Mouse (Mus musculus) lung, embryonic 14.5 days (tissue): Measurements from ENCODE around the gene Stx1b. TPM values are rescaled to one million over a fixed set of nuclear protein-coding genes. Genes with fewer than 3 reads are reported as not detected.
"Not testable (repeated sequence)": the region's sequence is repeated elsewhere in the genome, so short reads cannot be mapped to it uniquely, and the experiment has no call there.

Experiments used
- ATAC-seq: fragments of 200-750 bp; cut with Nextera tagmentation; 2 replicates; pipeline ENCODE4 v1.8.0; 2017; ENCODE audit warnings: mild to moderate bottlenecking, moderate TSS enrichment, moderate library complexity; ENCODE audit not compliant: insufficient read depth
- DNase-seq: peaks from one replicate; pipeline ENCODE4 v3.0.0-alpha.2; 2015
- H3K27ac ChIP-seq: fragments of 300-500 bp; sonication (generic); 2 replicates; pipeline ENCODE4 v1.5.1; 2014; ENCODE audit warnings: low read depth, mild to moderate bottlenecking, moderate library complexity
- H3K27me3 ChIP-seq: fragments of 300-500 bp; sonication (generic); 2 replicates; pipeline ENCODE4 v1.6.1; 2014; ENCODE audit warnings: low read length, control low read depth; ENCODE audit not compliant: insufficient read depth
- H3K36me3 ChIP-seq: fragments of 300-500 bp; sonication (generic); 2 replicates; pipeline ENCODE4 v1.6.1; 2014; ENCODE audit warnings: control low read depth; ENCODE audit not compliant: insufficient read depth
- H3K4me1 ChIP-seq: fragments of 300-500 bp; sonication (generic); 2 replicates; pipeline ENCODE4 v1.6.1; 2014; ENCODE audit warnings: antibody characterized with exemption, control low read depth; ENCODE audit not compliant: insufficient read depth
- H3K4me2 ChIP-seq: fragments of 300-500 bp; sonication (generic); 2 replicates; pipeline ENCODE4 v1.6.1; 2014; ENCODE audit warnings: mild to moderate bottlenecking
- H3K4me3 ChIP-seq: fragments of 300-500 bp; sonication (generic); 2 replicates; pipeline ENCODE4 v1.5.1; 2014; ENCODE audit warnings: low read depth, low read length
- H3K9ac ChIP-seq: fragments of 300-500 bp; sonication (generic); 2 replicates; pipeline ENCODE4 v1.6.1; 2014
- H3K9me3 ChIP-seq: fragments of 300-500 bp; sonication (generic); 2 replicates; pipeline ENCODE4 v1.6.1; 2016; ENCODE audit warnings: low read depth, low read length, control low read depth
- CTCF ChIP-seq: IDR thresholded peaks from 2 replicates; pipeline ENCODE4 v1.5.1; 2016; ENCODE audit warnings: antibody characterized with exemption, low read depth
- WGBS: fragments of 180-500 bp; shearing (Covaris S2); extraction: QIAGEN DNeasy Blood & Tissue Kit; methylation state at CpG from one replicate; pipeline ENCODE4 v1.1.7; 2014; 5-methylcytosine and 5-hydroxymethylcytosine counted together
- polyA plus RNA-seq: library from polyadenylated mRNA; unstranded; fragments of >200 nt; fragmentation: Nextera tagmentation; extraction: Ambion mirVana; gene quantifications from 2 replicates; pipeline ENCODE4 v1.2.1, GENCODE M21; 2014

Gene Stx1b
- polyA plus RNA-seq, 1 experiment from 2014 or later: 2.8 TPM

- H3K9ac ChIP-seq: no peak overlapping the region
- no peak for DNase-seq
- 70% methylated on average over 6 of the region's 6 CpGs for WGBS
- H3K4me2 ChIP-seq: no peak overlapping the region
- peaks cover 24% of the 10 kb centered on the region; the same call in 1 of the 2 replicates for H3K36me3 ChIP-seq
- no peaks in the 10 kb centered on the region for H3K27me3 ChIP-seq
- no peak for ATAC-seq
- no peak overlapping the region for H3K4me3 ChIP-seq
- H3K9me3 ChIP-seq: no peaks in the 10 kb centered on the region
- H3K4me1 ChIP-seq: no peaks in the 10 kb centered on the region
- TF ChIP-seq CTCF: no peak
- H3K27ac ChIP-seq: no peak overlapping the region
These were observed 25.9 kb upstream of the Stx1b start for GRCm38 (mm10) chr7:127849973-127850875.

- no peaks in the 10 kb centered on the region for H3K27me3 ChIP-seq
These were observed 17.8 kb upstream of the Stx1b start for GRCm38 (mm10) chr7:127842001-127842718.

GRCm38 (mm10) chr7:127841340-127842000 is 17.1 kb upstream of the Stx1b start:
- Histone ChIP-seq H3K27me3 (no peaks in the 10 kb centered on the region), H3K36me3 (peaks cover 28% of the 10 kb centered on the region), H3K4me1 (0 out of 2 replicates have a peak, but pooled peaks cover 6% of the 10 kb centered on the region), H3K27ac (peak overlapping the region; percentile 91), H3K4me3 (peak overlapping the region; percentile 76), H3K9ac (peak overlapping the region; percentile 62), H3K9me3 (no peaks in the 10 kb centered on the region), H3K4me2 (peak overlapping the region; percentile 90)
- WGBS: under 1% methylated on average over 43 of the region's 46 CpGs
- DNase-seq (peak; percentile 96), ATAC-seq (peak; percentile 95)
- TF ChIP-seq CTCF: no peak

More at GRCm38 (mm10) chr7:127842001-127842718, 17.8 kb upstream of the Stx1b start:
- peak overlapping the region; percentile 62 for H3K9ac ChIP-seq
- peak overlapping the region; percentile 90 for H3K4me2 ChIP-seq
- under 1% methylated on average over 40 of the region's 40 CpGs for WGBS
- 0 out of 2 replicates have a peak, but pooled peaks cover 6% of the 10 kb centered on the region for H3K4me1 ChIP-seq
- peak overlapping the region; percentile 76 for H3K4me3 ChIP-seq
- DNase-seq (peak; percentile 87), ATAC-seq (peak; percentile 52)
- TF ChIP-seq CTCF: no peak
- H3K27ac ChIP-seq: peak overlapping the region; percentile 91
- H3K9me3 ChIP-seq: no peaks in the 10 kb centered on the region
- H3K36me3 ChIP-seq: peaks cover 31% of the 10 kb centered on the region

- Histone ChIP-seq H3K4me2 (peak overlapping the region; percentile 90), H3K9ac (peak overlapping the region; percentile 59), H3K4me1 (0 out of 2 replicates have a peak, but pooled peaks cover 6% of the 10 kb centered on the region), H3K4me3 (peak overlapping the region; percentile 76), H3K27me3 (no peaks in the 10 kb centered on the region), H3K9me3 (no peaks in the 10 kb centered on the region), H3K36me3 (peaks cover 22% of the 10 kb centered on the region), H3K27ac (peak overlapping the region; percentile 91)
- under 1% methylated on average over 15 of the region's 15 CpGs for WGBS
- DNase-seq: peak; percentile 52
- no peak for TF ChIP-seq CTCF
- peak; percentile 32 for ATAC-seq
These were observed 16.5 kb upstream of the Stx1b start for GRCm38 (mm10) chr7:127840886-127841285.

GRCm38 (mm10) chr7:127840031-127840430 is 15.7 kb upstream of the Stx1b start:
- not testable (repeated sequence) for H3K4me2 ChIP-seq, H3K4me3 ChIP-seq, DNase-seq, H3K4me1 ChIP-seq, H3K9ac ChIP-seq, ATAC-seq, H3K27ac ChIP-seq, H3K9me3 ChIP-seq, H3K27me3 ChIP-seq
- H3K36me3 ChIP-seq: peaks cover 16% of the 10 kb centered on the region
- 64% methylated on average over 2 of the region's 2 CpGs for WGBS

- ATAC-seq, H3K4me2 ChIP-seq, H3K9me3 ChIP-seq, DNase-seq, H3K27me3 ChIP-seq, H3K4me1 ChIP-seq, H3K9ac ChIP-seq, H3K36me3 ChIP-seq, H3K27ac ChIP-seq, H3K4me3 ChIP-seq: not testable (repeated sequence)
- WGBS: 71% methylated on average over 4 of the region's 4 CpGs
These were observed 13.5 kb upstream of the Stx1b start for GRCm38 (mm10) chr7:127837878-127838277.
